Mouse (Mus musculus) urinary bladder, postnatal 14 days (tissue): Measurements from ENCODE around the gene Smim10l1.

Source experiments
- DNase-seq: peaks from one replicate; pipeline ENCODE4 v3.0.0; 2021; ENCODE audit warnings: low spot score

The Smim10l1 gene

DNA sequence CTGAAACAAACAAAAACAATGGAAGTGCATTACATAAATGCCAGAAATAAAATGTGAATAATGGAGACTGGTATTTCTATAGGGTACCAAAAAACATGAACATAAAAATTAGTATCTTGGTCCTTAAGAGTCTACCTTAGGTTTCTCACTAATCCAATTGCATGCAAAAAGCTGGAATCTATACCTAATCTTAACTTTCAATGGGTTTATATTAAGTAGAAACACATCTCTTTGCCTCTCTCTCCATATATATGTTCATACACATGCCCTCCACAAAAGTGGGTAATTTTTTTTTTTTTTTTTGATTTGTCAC lies at the start of gene Smim10l1:
Gene Smim10l1, plus strand, starts transcription at position 301 of the 313 bp plus-strand sequence.
- no peak for DNase-seq

DNA sequence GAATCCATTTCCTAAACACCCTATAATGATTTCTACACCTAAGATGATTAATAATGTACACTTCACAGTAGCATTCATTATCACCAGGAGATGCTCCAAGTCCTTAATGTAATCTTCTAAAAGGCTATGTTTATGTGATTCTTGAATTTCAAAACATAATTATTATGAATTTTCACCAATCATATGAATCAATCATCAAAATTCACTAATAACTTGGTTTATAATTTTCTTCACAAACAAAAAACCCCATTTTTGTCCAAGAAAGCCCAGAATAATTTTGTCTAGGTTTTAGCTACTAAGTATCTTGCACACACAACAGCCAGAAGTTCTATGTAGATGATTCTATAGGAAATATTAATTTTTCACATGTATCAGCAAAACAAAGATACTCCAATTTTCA lies 49.0 kb upstream of the Smim10l1 start, which contains the start of gene Tas2r140:
Gene Tas2r140, minus strand, starts transcription at position 101 of the 400 bp plus-strand sequence.
- no peak for DNase-seq

DNA sequence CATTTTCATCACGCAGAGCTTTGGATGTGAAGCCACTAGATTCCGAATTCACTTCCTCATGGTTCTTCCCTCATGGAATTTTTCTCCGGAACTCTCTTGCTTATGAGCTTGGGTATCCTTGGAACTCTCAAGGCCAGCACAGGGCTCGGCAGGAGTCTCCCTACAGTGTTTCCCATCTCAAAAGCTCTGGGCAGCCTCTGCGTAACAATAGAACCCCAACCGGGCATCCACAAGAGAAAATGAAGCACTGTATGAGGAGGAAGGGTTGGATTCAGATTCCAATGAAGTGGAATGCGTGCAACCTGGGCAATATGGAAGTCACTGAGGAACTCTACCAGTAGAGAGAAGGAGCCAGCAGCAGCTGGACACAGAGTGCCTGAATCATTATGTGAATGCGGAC lies 12.5 kb upstream of the Smim10l1 start:
- DNase-seq: no peak

DNA sequence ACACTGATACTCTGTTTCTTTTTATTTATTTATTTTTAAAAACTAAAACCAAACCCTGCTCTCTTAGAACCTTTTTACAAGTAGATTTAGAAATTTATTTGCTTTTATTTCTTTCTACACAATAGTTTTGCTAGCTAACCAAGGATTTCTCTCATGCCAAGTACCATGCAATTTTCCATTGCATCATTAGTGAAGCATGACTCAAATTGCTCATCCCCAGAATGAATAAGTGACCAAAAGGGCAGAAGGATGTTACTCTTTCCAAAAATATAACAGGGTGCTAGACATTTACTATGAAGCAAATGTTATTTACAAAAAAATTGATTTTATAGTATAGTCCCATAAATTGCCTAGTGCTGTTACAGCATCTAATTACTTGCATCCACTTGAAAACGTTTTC lies 2.3 kb upstream of the Smim10l1 start:
- DNase-seq: no peak

DNA sequence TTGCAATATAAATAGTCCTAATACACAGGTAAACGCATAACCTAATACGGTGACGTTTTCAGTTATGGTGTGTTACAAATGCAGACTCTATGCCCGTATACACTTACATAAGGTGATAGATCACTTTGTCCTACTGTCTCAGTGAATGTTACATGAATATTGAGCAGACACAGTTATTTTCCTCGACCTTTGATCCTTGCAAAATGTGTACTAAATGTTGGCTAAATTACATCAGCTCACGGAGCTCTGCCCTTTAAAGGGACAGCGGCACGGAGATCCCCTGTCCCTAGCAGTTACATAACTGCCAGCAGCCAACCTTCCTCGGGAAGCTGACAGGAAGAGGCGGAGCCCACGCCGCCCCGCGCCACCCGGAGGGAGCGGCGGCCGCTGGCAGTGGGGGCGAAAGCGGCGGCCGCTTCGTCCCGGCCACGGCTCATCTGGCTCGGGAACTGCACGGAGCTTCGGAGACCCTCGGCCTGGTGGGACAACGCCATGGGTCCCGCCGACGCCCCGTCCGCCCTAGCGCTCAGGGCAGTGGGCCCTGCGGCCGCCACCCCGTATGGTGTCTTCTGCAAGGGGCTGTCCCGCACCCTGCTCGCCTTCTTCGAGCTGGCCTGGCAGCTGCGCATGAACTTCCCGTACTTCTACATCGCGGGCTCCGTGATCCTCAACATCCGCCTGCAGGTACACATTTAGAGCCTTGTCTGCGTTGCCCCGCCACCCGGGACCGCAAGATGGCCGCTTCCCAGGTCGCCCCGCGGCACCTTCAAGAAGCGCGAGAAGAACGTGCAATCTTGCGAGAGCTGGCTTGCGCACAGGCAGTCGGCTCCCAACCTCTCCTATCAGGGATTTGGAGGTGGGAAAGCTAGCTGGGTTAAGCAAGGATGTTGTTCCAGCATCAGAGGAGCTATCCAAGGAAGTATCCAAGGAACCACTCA lies 482 bp downstream of the Smim10l1 start:
- peak; percentile 93 for DNase-seq
